Mouse (Mus musculus) hindbrain, embryonic 14.5 days (tissue): Measurements from ENCODE around the gene Nme1. TPM values are rescaled to one million over a fixed set of nuclear protein-coding genes. Genes with fewer than 3 reads are reported as not detected.
A peak's percentile ranks its signal among the peaks of the same experiment; 100 is the strongest.

ENCODE experiments used
- ATAC-seq: fragments of 200-750 bp; cut with Nextera tagmentation; 2 replicates; pipeline ENCODE4 v1.8.0; 2017; ENCODE audit warnings: moderate number of reproducible peaks, mild to moderate bottlenecking, moderate TSS enrichment, moderate library complexity; ENCODE audit not compliant: low FRiP score
- DNase-seq: peaks from one replicate; pipeline ENCODE4 v3.0.0-alpha.2; 2015; ENCODE audit warnings: low spot score
- H3K27ac ChIP-seq: fragments of 300-500 bp; sonication (generic); 2 replicates; pipeline ENCODE4 v1.5.1; 2014; ENCODE audit warnings: mild to moderate bottlenecking, moderate library complexity
- H3K27me3 ChIP-seq: fragments of 300-500 bp; sonication (generic); 2 replicates; pipeline ENCODE4 v1.6.1; 2014; ENCODE audit warnings: mild to moderate bottlenecking, low read length, mixed read lengths; ENCODE audit not compliant: control insufficient read depth, insufficient read depth
- H3K36me3 ChIP-seq: fragments of 300-500 bp; sonication (generic); replicated peaks from 2 replicates; pipeline ENCODE4 v1.6.1; 2014; ENCODE audit not compliant: control insufficient read depth, insufficient read depth
- H3K4me1 ChIP-seq: fragments of 300-500 bp; sonication (generic); replicated peaks from 2 replicates; pipeline ENCODE4 v1.6.1; 2014; ENCODE audit warnings: antibody characterized with exemption, low read length, mixed read lengths; ENCODE audit not compliant: control insufficient read depth, insufficient read depth
- H3K4me2 ChIP-seq: fragments of 300-500 bp; sonication (generic); replicated peaks from 2 replicates; pipeline ENCODE4 v1.6.1; 2014; ENCODE audit warnings: mild to moderate bottlenecking, moderate library complexity
- H3K4me3 ChIP-seq: fragments of 300-500 bp; sonication (generic); replicated peaks from 2 replicates; pipeline ENCODE4 v1.5.1; 2014; ENCODE audit warnings: mild to moderate bottlenecking, low read length
- H3K9ac ChIP-seq: fragments of 300-500 bp; sonication (generic); 2 replicates; pipeline ENCODE4 v1.6.1; 2014
- H3K9me3 ChIP-seq: fragments of 300-500 bp; sonication (generic); 2 replicates; pipeline ENCODE4 v1.6.1; 2016; ENCODE audit warnings: low read length; ENCODE audit not compliant: control insufficient read depth
- WGBS: fragments of 180-500 bp; shearing (Covaris S2); extraction: QIAGEN DNeasy Blood & Tissue Kit; methylation state at CpG from one replicate; pipeline ENCODE4 v1.1.7; 2014; 5-methylcytosine and 5-hydroxymethylcytosine counted together
- polyA plus RNA-seq: library from polyadenylated mRNA; unstranded; fragments of >200 nt; fragmentation: Nextera tagmentation; extraction: Ambion mirVana; gene quantifications from 2 replicates; pipeline ENCODE4 v1.2.1, GENCODE M21; 2014

The Nme1 gene
- polyA plus RNA-seq, 1 experiment from 2014 or later = 412 TPM

- H3K27me3 ChIP-seq = no peaks in the 10 kb centered on the region
- ATAC-seq (no peak), DNase-seq (no peak)
- H3K9me3 ChIP-seq = no peaks in the 10 kb centered on the region
- peaks cover 22% of the 10 kb centered on the region for H3K4me1 ChIP-seq
- H3K27ac ChIP-seq = no peak overlapping the region
- H3K4me3 ChIP-seq = no peak overlapping the region
- H3K36me3 ChIP-seq = peaks cover 16% of the 10 kb centered on the region
- peak overlapping the region; percentile 47; the same call in 1 of the 2 replicates for H3K4me2 ChIP-seq
- H3K9ac ChIP-seq = peak overlapping the region; percentile 56; the same call in 1 of the 2 replicates
- WGBS = 94% methylated on average over 6 of the region's 6 CpGs
These were observed 850 bp upstream of the Nme1 start for GRCm38 (mm10) chr11:93969171-93969570.

GRCm38 (mm10) chr11:93968848-93969128 is 467 bp upstream of the Nme1 start:
- Histone ChIP-seq H3K4me2 (peak overlapping the region; percentile 47), H3K27me3 (no peaks in the 10 kb centered on the region), H3K9me3 (no peaks in the 10 kb centered on the region), H3K36me3 (peaks cover 20% of the 10 kb centered on the region), H3K9ac (peak overlapping the region; percentile 56), H3K4me3 (peak overlapping the region; percentile 72; the same call in 1 of the 2 replicates), H3K4me1 (peaks cover 22% of the 10 kb centered on the region), H3K27ac (peak overlapping the region; percentile 79)
- no peak for ATAC-seq
- no peak for DNase-seq
- 49% methylated on average over 6 of the region's 6 CpGs for WGBS

- WGBS = 6% methylated on average over 11 of the region's 11 CpGs
- Histone ChIP-seq H3K4me1 (peaks cover 22% of the 10 kb centered on the region), H3K27me3 (no peaks in the 10 kb centered on the region), H3K36me3 (peaks cover 34% of the 10 kb centered on the region), H3K27ac (peak overlapping the region; percentile 81), H3K4me3 (peak overlapping the region; percentile 72), H3K9me3 (no peaks in the 10 kb centered on the region), H3K4me2 (peak overlapping the region; percentile 90), H3K9ac (peak overlapping the region; percentile 87)
- no peak for DNase-seq
- ATAC-seq = no peak
These were observed 940 bp downstream of the Nme1 start for GRCm38 (mm10) chr11:93967381-93967780.

GRCm38 (mm10) chr11:93965391-93965790 is 2.9 kb downstream of the Nme1 start:
- Histone ChIP-seq H3K27me3 (no peaks in the 10 kb centered on the region), H3K27ac (no peak overlapping the region), H3K4me2 (no peak overlapping the region), H3K4me3 (no peak overlapping the region), H3K9ac (no peak overlapping the region), H3K36me3 (peaks cover 54% of the 10 kb centered on the region), H3K9me3 (no peaks in the 10 kb centered on the region), H3K4me1 (peaks cover 22% of the 10 kb centered on the region)
- no peak for ATAC-seq
- DNase-seq = no peak
- WGBS = 97% methylated on average over 6 of the region's 6 CpGs

GRCm38 (mm10) chr11:93963013-93963412 is 5.3 kb downstream of the Nme1 start:
- no peak for ATAC-seq
- no peak overlapping the region for H3K9ac ChIP-seq
- H3K36me3 ChIP-seq = peaks cover 78% of the 10 kb centered on the region
- no peak overlapping the region for H3K27ac ChIP-seq
- no peak overlapping the region for H3K4me3 ChIP-seq
- WGBS = 73% methylated on average over 4 of the region's 4 CpGs
- no peaks in the 10 kb centered on the region for H3K9me3 ChIP-seq
- no peaks in the 10 kb centered on the region for H3K27me3 ChIP-seq
- peaks cover 15% of the 10 kb centered on the region for H3K4me1 ChIP-seq
- DNase-seq = no peak
- H3K4me2 ChIP-seq = no peak overlapping the region

GRCm38 (mm10) chr11:93961482-93961881 is 6.8 kb downstream of the Nme1 start:
- H3K4me1 ChIP-seq = peaks cover 7% of the 10 kb centered on the region
- H3K4me3 ChIP-seq = no peak overlapping the region
- no peak overlapping the region for H3K27ac ChIP-seq
- no peak overlapping the region for H3K4me2 ChIP-seq
- 90% methylated on average over 6 of the region's 6 CpGs for WGBS
- no peak for ATAC-seq
- no peaks in the 10 kb centered on the region for H3K27me3 ChIP-seq
- no peaks in the 10 kb centered on the region for H3K9me3 ChIP-seq
- H3K9ac ChIP-seq = no peak overlapping the region
- peaks cover 88% of the 10 kb centered on the region for H3K36me3 ChIP-seq
- no peak for DNase-seq

GRCm38 (mm10) chr11:93957746-93958145 is 10.6 kb downstream of the Nme1 start:
- WGBS = 86% methylated on average over 4 of the region's 4 CpGs
- no peaks in the 10 kb centered on the region for H3K9me3 ChIP-seq
- H3K36me3 ChIP-seq = peaks cover 64% of the 10 kb centered on the region
- H3K4me1 ChIP-seq = peaks cover 13% of the 10 kb centered on the region; the same call in 1 of the 2 replicates
- no peaks in the 10 kb centered on the region for H3K27me3 ChIP-seq
- H3K9ac ChIP-seq = no peak overlapping the region
- ATAC-seq = no peak
- no peak overlapping the region for H3K27ac ChIP-seq
- DNase-seq = no peak
- H3K4me3 ChIP-seq = no peak overlapping the region
- no peak overlapping the region for H3K4me2 ChIP-seq

- no peak overlapping the region for H3K4me3 ChIP-seq
- no peaks in the 10 kb centered on the region for H3K27me3 ChIP-seq
- no peaks in the 10 kb centered on the region for H3K9me3 ChIP-seq
- ATAC-seq (no peak), DNase-seq (no peak)
- WGBS = 94% methylated on average over 2 of the region's 2 CpGs
- H3K9ac ChIP-seq = no peak overlapping the region
- no peak overlapping the region for H3K4me2 ChIP-seq
- H3K27ac ChIP-seq = no peak overlapping the region
- peaks cover 64% of the 10 kb centered on the region for H3K36me3 ChIP-seq
- peaks cover 18% of the 10 kb centered on the region for H3K4me1 ChIP-seq
These were observed 11.2 kb downstream of the Nme1 start for GRCm38 (mm10) chr11:93957031-93957555.

- DNase-seq (no peak), ATAC-seq (peak; percentile 5; the same call in 1 of the 2 replicates)
- Histone ChIP-seq H3K4me1 (peaks cover 19% of the 10 kb centered on the region), H3K36me3 (peaks cover 60% of the 10 kb centered on the region), H3K4me2 (peak within 1 kb of the TSS; percentile 93), H3K27ac (peak within 1 kb of the TSS; percentile 86), H3K4me3 (peak within 1 kb of the TSS; percentile 68), H3K9ac (peak within 1 kb of the TSS; percentile 79), H3K9me3 (no peaks in the 10 kb centered on the region), H3K27me3 (no peaks in the 10 kb centered on the region)
- WGBS = 7% methylated on average over 6 of the region's 6 CpGs
These were observed 12.2 kb downstream of the Nme1 start, which contains the start of gene Nme2 for GRCm38 (mm10) chr11:93956159-93956558. Nme2 (minus strand) TSS chr11:93956259.
